Mouse (Mus musculus) ES-E14 (cell line): Measurements from ENCODE around the gene Tmem247.

Experiments used
- CHD2 ChIP-seq: IDR thresholded peaks from 2 replicates; pipeline ENCODE4 v1.6.1; 2014; ENCODE audit warnings: mild to moderate bottlenecking, low read depth, low read length, inconsistent platforms
- MAFK ChIP-seq: IDR thresholded peaks from 2 replicates; pipeline ENCODE4 v1.6.1; 2014; ENCODE audit warnings: mild to moderate bottlenecking, low read depth, low read length, inconsistent platforms; ENCODE audit not compliant: insufficient read depth

DNA sequence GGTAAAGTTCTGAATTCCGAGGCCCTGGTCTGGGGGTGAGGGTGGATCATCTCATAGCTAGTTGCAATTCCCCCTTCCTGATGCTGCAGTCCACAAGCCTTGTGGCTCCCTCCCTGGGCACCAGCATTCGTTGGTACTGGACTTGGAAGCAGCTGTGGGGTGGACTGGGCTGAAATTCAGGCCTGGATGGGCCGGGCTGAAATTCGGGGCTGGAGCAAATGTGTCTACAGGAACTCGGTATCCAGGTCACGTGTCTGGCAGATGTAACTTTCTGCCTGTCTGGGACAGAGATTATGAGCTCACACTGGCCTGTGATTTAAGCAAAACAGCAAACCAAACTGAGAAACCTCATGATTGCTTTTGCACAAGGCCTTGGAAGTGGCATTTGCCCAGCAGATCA is 31.7 kb downstream of the Tmem247 start:
- TF ChIP-seq MAFK (no peak), CHD2 (no peak)
